Mouse (Mus musculus) limb, embryonic 11.5 days (tissue): Measurements from ENCODE around the gene Abcc2. TPM values are rescaled to one million over a fixed set of nuclear protein-coding genes. Genes with fewer than 3 reads are reported as not detected.

Experiments used
- ATAC-seq: fragments of 200-750 bp; cut with Nextera tagmentation; 2 replicates; pipeline ENCODE4 v1.8.0; 2017; ENCODE audit warnings: low read depth; ENCODE audit not compliant: insufficient number of reproducible peaks, low FRiP score, low TSS enrichment
- DNase-seq: peaks from one replicate; pipeline ENCODE4 v3.0.0-alpha.2; 2015; ENCODE audit warnings: low spot score
- H3K27ac ChIP-seq: fragments of 300-500 bp; sonication (generic); replicated peaks from 2 replicates; pipeline ENCODE4 v1.5.1; 2014; ENCODE audit warnings: low read depth, mild to moderate bottlenecking, low read length
- H3K27me3 ChIP-seq: fragments of 300-500 bp; sonication (generic); 2 replicates; pipeline ENCODE4 v1.6.1; 2014; ENCODE audit warnings: mild to moderate bottlenecking, low read length, mixed read lengths; ENCODE audit not compliant: control insufficient read depth, insufficient read depth
- H3K36me3 ChIP-seq: fragments of 300-500 bp; sonication (generic); 2 replicates; pipeline ENCODE4 v1.6.1; 2014; ENCODE audit warnings: mild to moderate bottlenecking, low read length, moderate library complexity, mixed read lengths; ENCODE audit not compliant: control insufficient read depth, insufficient read depth
- H3K4me1 ChIP-seq: fragments of 300-500 bp; sonication (generic); 2 replicates; pipeline ENCODE4 v1.6.1; 2014; ENCODE audit warnings: low read length, mixed read lengths; ENCODE audit not compliant: control insufficient read depth, insufficient read depth
- H3K4me2 ChIP-seq: fragments of 300-500 bp; sonication (generic); 2 replicates; pipeline ENCODE4 v1.6.1; 2014; ENCODE audit warnings: low read depth, mild to moderate bottlenecking, moderate library complexity; ENCODE audit not compliant: severe bottlenecking
- H3K4me3 ChIP-seq: fragments of 300-500 bp; sonication (generic); 2 replicates; pipeline ENCODE4 v1.5.1; 2014; ENCODE audit warnings: low read depth, low read length
- H3K9ac ChIP-seq: fragments of 300-500 bp; sonication (generic); 2 replicates; pipeline ENCODE4 v1.6.1; 2014; ENCODE audit warnings: mild to moderate bottlenecking, low read length
- H3K9me3 ChIP-seq: fragments of 300-500 bp; sonication (generic); 2 replicates; pipeline ENCODE4 v1.6.1; 2016; ENCODE audit warnings: low read length; ENCODE audit not compliant: control insufficient read depth
- WGBS: fragments of 180-500 bp; shearing (Covaris S2); extraction: QIAGEN DNeasy Blood & Tissue Kit; methylation state at CpG from one replicate; pipeline ENCODE4 v1.1.7; 2014; 5-methylcytosine and 5-hydroxymethylcytosine counted together
- polyA plus RNA-seq: library from polyadenylated mRNA; unstranded; fragments of >200 nt; fragmentation: Nextera tagmentation; extraction: Ambion mirVana; gene quantifications from 2 replicates; pipeline ENCODE4 v1.2.1, GENCODE M21; 2014

The Abcc2 gene
- 0.05 and 0.31 TPM in 2 replicates for polyA plus RNA-seq

GRCm38 (mm10) chr19:43781980-43782379 is at the start of gene Abcc2:
Gene Abcc2, plus strand, starts transcription at chr19:43782192.
- Histone ChIP-seq H3K36me3 (no peaks in the 10 kb centered on the region), H3K27ac (no peak within 1 kb of the TSS), H3K9ac (no peak within 1 kb of the TSS), H3K4me2 (no peak within 1 kb of the TSS), H3K27me3 (no peaks in the 10 kb centered on the region), H3K4me1 (no peaks in the 10 kb centered on the region), H3K9me3 (no peaks in the 10 kb centered on the region), H3K4me3 (no peak within 1 kb of the TSS)
- ATAC-seq (no peak), DNase-seq (no peak)
- WGBS = 78% methylated on average over 3 of the region's 3 CpGs

- H3K4me2 ChIP-seq = no peak overlapping the region
- H3K4me1 ChIP-seq = no peaks in the 10 kb centered on the region
- DNase-seq = no peak
- H3K36me3 ChIP-seq = peaks cover 24% of the 10 kb centered on the region
- ATAC-seq = no peak
- H3K9ac ChIP-seq = no peak overlapping the region
- WGBS = 93% methylated on average over 10 of the region's 10 CpGs
- no peak overlapping the region for H3K4me3 ChIP-seq
- no peak overlapping the region for H3K27ac ChIP-seq
- H3K9me3 ChIP-seq = no peaks in the 10 kb centered on the region
- H3K27me3 ChIP-seq = no peaks in the 10 kb centered on the region
Measured at GRCm38 (mm10) chr19:43738409-43738808, 43.6 kb upstream of the Abcc2 start.

- ATAC-seq (no peak), DNase-seq (no peak)
- 96% methylated on average over 7 of the region's 7 CpGs for WGBS
- Histone ChIP-seq H3K9ac (no peak overlapping the region), H3K9me3 (no peaks in the 10 kb centered on the region), H3K27ac (no peak overlapping the region), H3K36me3 (peaks cover 26% of the 10 kb centered on the region), H3K27me3 (no peaks in the 10 kb centered on the region), H3K4me2 (no peak overlapping the region), H3K4me1 (no peaks in the 10 kb centered on the region), H3K4me3 (no peak overlapping the region)
Measured at GRCm38 (mm10) chr19:43743401-43743800, 38.6 kb upstream of the Abcc2 start.

- no peak for DNase-seq
- no peaks in the 10 kb centered on the region for H3K9me3 ChIP-seq
- no peak for ATAC-seq
- H3K27ac ChIP-seq = no peak overlapping the region
- no peak overlapping the region for H3K4me3 ChIP-seq
- no peak overlapping the region for H3K4me2 ChIP-seq
- peaks cover 19% of the 10 kb centered on the region; the same call in 1 of the 2 replicates for H3K36me3 ChIP-seq
- no peaks in the 10 kb centered on the region for H3K4me1 ChIP-seq
- 93% methylated on average over 3 of the region's 3 CpGs for WGBS
- no peaks in the 10 kb centered on the region for H3K27me3 ChIP-seq
- H3K9ac ChIP-seq = no peak overlapping the region
Measured at GRCm38 (mm10) chr19:43745740-43746139, 36.3 kb upstream of the Abcc2 start.

GRCm38 (mm10) chr19:43747877-43748276 is 34.1 kb upstream of the Abcc2 start:
- H3K9ac ChIP-seq = no peak overlapping the region
- no peak overlapping the region for H3K4me2 ChIP-seq
- H3K27me3 ChIP-seq = no peaks in the 10 kb centered on the region
- H3K36me3 ChIP-seq = peaks cover 15% of the 10 kb centered on the region; the same call in 1 of the 2 replicates
- 96% methylated on average over 4 of the region's 4 CpGs for WGBS
- H3K4me1 ChIP-seq = no peaks in the 10 kb centered on the region
- no peak overlapping the region for H3K27ac ChIP-seq
- ATAC-seq (no peak), DNase-seq (no peak)
- H3K4me3 ChIP-seq = no peak overlapping the region
- no peaks in the 10 kb centered on the region for H3K9me3 ChIP-seq

- no peak overlapping the region for H3K4me2 ChIP-seq
- H3K4me3 ChIP-seq = no peak overlapping the region
- no peaks in the 10 kb centered on the region for H3K9me3 ChIP-seq
- H3K4me1 ChIP-seq = no peaks in the 10 kb centered on the region
- H3K9ac ChIP-seq = no peak overlapping the region
- ATAC-seq (no peak), DNase-seq (no peak)
- peaks cover 11% of the 10 kb centered on the region; the same call in 1 of the 2 replicates for H3K36me3 ChIP-seq
- 94% methylated on average over 2 of the region's 2 CpGs for WGBS
- H3K27ac ChIP-seq = no peak overlapping the region
- H3K27me3 ChIP-seq = no peaks in the 10 kb centered on the region
Measured at GRCm38 (mm10) chr19:43750008-43750407, 32.0 kb upstream of the Abcc2 start.

GRCm38 (mm10) chr19:43752489-43753225 is 29.3 kb upstream of the Abcc2 start, which contains the start of the genes Cutc and Cox15:
Gene Cutc, plus strand, starts transcription at chr19:43752996.
Gene Cox15, minus strand, starts transcription at chr19:43753000.
- peak within 1 kb of the TSS; percentile 86 for H3K9ac ChIP-seq
- H3K9me3 ChIP-seq = no peaks in the 10 kb centered on the region
- H3K4me2 ChIP-seq = peak within 1 kb of the TSS; percentile 54
- no peaks in the 10 kb centered on the region for H3K4me1 ChIP-seq
- DNase-seq (peak; percentile 98), ATAC-seq (peak; percentile 92)
- peak within 1 kb of the TSS; percentile 71 for H3K4me3 ChIP-seq
- WGBS = 1% methylated on average over 60 of the region's 62 CpGs
- peaks cover 8% of the 10 kb centered on the region; the same call in 1 of the 2 replicates for H3K36me3 ChIP-seq
- peak within 1 kb of the TSS; percentile 94 for H3K27ac ChIP-seq
- no peaks in the 10 kb centered on the region for H3K27me3 ChIP-seq

- peak; percentile 89 for DNase-seq
- Histone ChIP-seq H3K27ac (peak overlapping the region; percentile 94), H3K9ac (peak overlapping the region; percentile 86), H3K27me3 (no peaks in the 10 kb centered on the region), H3K4me1 (no peaks in the 10 kb centered on the region), H3K4me2 (peak overlapping the region; percentile 54), H3K9me3 (no peaks in the 10 kb centered on the region), H3K36me3 (peaks cover 2% of the 10 kb centered on the region; the same call in 1 of the 2 replicates), H3K4me3 (peak overlapping the region; percentile 71)
- 2% methylated on average over 23 of the region's 24 CpGs for WGBS
- ATAC-seq = peak; percentile 83
Measured at GRCm38 (mm10) chr19:43753226-43753835, 28.7 kb upstream of the Abcc2 start.
